Mouse (Mus musculus) embryonic facial prominence, embryonic 12.5 days (tissue): ENCODE measurements around the gene Glod4. TPM values are rescaled to one million over a fixed set of nuclear protein-coding genes. Genes with fewer than 3 reads are reported as not detected.

ENCODE experiments used
- ATAC-seq: fragments of 200-750 bp; cut with Nextera tagmentation; 2 replicates; pipeline ENCODE4 v1.8.0; 2017; ENCODE audit not compliant: insufficient number of reproducible peaks, insufficient read depth, low FRiP score, low TSS enrichment
- H3K27ac ChIP-seq: fragments of 300-500 bp; sonication (generic); 2 replicates; pipeline ENCODE4 v1.5.1; 2016; ENCODE audit warnings: mild to moderate bottlenecking
- H3K27me3 ChIP-seq: fragments of 300-500 bp; sonication (generic); 2 replicates; pipeline ENCODE4 v1.6.1; 2016; ENCODE audit warnings: mild to moderate bottlenecking, moderate library complexity
- H3K36me3 ChIP-seq: fragments of 300-500 bp; sonication (generic); 2 replicates; pipeline ENCODE4 v1.6.1; 2016; ENCODE audit warnings: mild to moderate bottlenecking
- H3K4me1 ChIP-seq: fragments of 300-500 bp; sonication (generic); 2 replicates; pipeline ENCODE4 v1.6.1; 2016
- H3K4me2 ChIP-seq: fragments of 300-500 bp; sonication (generic); replicated peaks from 2 replicates; pipeline ENCODE4 v1.6.1; 2016; ENCODE audit warnings: mild to moderate bottlenecking, moderate library complexity
- H3K4me3 ChIP-seq: fragments of 300-500 bp; sonication (generic); 2 replicates; pipeline ENCODE4 v1.5.1; 2016; ENCODE audit warnings: mild to moderate bottlenecking
- H3K9ac ChIP-seq: fragments of 300-500 bp; sonication (generic); 2 replicates; pipeline ENCODE4 v1.6.1; 2016; ENCODE audit warnings: mild to moderate bottlenecking, moderate library complexity
- H3K9me3 ChIP-seq: fragments of 300-500 bp; sonication (generic); 2 replicates; pipeline ENCODE4 v1.6.1; 2016; ENCODE audit warnings: mild to moderate bottlenecking, moderate library complexity
- WGBS: fragments of 180-500 bp; shearing (Covaris S2); methylation state at CpG from one replicate; pipeline ENCODE4 v1.1.7; 2016; 5-methylcytosine and 5-hydroxymethylcytosine counted together
- polyA plus RNA-seq: library from polyadenylated mRNA; unstranded; fragments of >200 nt; fragmentation: Nextera tagmentation; extraction: Ambion mirVana; gene quantifications from 2 replicates; pipeline ENCODE4 v1.2.1, GENCODE M21; 2016

The Glod4 gene
- 121 and 126 TPM in 2 replicates for polyA plus RNA-seq

DNA sequence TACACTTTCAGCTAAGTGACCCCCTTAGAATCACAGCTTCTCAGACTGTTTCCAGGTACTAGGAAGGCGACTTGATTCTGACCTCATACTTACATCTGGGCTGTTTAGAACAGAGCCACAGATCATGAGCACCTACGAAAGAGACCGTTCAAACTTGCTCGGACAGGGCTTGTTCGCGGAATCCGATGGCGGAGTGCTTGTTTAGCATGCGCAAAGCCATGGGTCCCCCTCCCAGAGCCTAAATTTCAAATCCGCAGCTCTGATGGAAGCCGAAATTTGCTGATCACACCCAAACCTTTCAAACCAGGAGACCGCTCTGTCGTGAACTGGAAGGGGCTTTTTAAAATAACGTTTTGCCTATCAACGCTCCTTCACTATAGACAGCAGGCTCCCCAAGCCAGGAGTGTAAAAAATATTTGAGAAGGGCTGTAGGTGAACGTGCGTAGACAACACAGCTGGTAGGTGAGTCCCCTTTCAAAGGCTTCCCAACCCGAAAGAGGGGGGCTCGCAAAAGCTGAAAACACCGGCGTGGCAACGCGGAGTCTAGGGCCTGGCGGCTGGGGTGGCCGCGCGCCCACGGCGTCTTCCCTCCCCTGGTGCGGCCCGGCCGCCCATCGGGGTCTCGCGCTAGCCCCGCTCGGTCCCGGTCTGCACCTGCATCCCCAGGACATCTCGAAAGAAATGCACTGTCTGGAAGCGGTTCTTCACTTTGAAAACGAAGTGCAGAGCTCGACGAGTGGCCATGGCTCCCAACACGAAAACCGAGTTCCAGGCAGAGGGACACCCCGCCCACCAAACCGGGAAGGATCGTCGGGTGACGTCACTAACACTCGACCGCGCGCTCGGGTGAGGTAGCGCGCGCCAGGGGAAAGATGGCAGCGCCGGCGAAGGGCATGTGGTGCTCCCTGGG lies at the start of gene Glod4, which contains the start of gene Mrm3:
Gene Glod4 (minus strand): TSS at position 825 of the 910 bp plus-strand sequence.
Gene Mrm3 (plus strand): TSS at position 815 of the 910 bp plus-strand sequence.
- Histone ChIP-seq H3K9me3 (no peaks in the 10 kb centered on the region), H3K9ac (peak within 1 kb of the TSS; percentile 85), H3K4me3 (peak within 1 kb of the TSS; percentile 82), H3K27ac (peak within 1 kb of the TSS; percentile 81), H3K4me1 (peaks cover 9% of the 10 kb centered on the region), H3K36me3 (peaks cover 18% of the 10 kb centered on the region), H3K4me2 (peak within 1 kb of the TSS; percentile 64), H3K27me3 (no peaks in the 10 kb centered on the region)
- peak; percentile 82 for ATAC-seq
- WGBS, result under 1% methylated on average over 61 of the region's 61 CpGs

DNA sequence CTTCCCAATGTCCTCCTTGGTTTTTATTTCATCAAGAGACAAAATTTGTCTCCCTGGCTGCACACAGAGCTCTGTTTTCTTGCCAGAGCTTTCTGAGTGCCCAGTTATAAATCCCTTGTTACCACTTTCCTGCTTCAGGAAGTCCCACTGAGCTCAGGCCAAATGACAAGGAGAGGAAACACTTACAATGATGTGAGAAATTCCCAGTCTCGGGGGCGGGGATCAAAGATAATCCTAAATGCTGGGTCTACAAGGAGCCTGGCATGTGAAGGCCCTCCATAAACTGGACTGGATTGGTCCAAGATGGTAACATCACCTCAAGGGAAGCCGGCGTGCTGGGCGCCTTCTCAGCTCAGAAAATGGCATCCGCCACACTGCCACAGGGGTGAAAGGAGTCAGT lies 49.3 kb upstream of the Glod4 start:
- Histone ChIP-seq H3K4me1 (peaks cover 81% of the 10 kb centered on the region), H3K9ac (no peak overlapping the region), H3K27me3 (no peaks in the 10 kb centered on the region), H3K9me3 (no peaks in the 10 kb centered on the region), H3K27ac (peak overlapping the region; percentile 84), H3K36me3 (no peaks in the 10 kb centered on the region), H3K4me3 (no peak overlapping the region), H3K4me2 (no peak overlapping the region)
- no peak for ATAC-seq
- WGBS, result 59% methylated on average over 6 of the region's 6 CpGs

DNA sequence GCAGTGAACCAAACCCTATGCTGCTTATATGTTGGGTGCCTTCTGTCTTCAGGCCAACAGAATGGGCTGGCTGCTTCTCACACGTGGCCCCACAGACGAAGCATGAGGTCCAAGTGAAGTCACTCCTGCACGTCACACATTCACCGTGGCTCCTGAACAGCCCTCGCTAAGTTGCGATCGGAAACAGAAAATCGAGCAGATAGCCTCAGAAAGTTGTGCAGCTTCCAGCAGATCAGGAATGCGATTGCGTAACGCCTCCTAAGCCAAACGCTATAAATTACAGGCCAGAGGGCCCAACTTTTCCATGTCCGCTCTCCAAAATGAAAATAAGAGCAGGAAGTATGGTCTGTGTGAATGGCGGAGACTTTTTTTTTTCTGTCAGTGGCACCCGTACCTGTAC lies 48.9 kb upstream of the Glod4 start:
- 65% methylated on average over 15 of the region's 15 CpGs for WGBS
- Histone ChIP-seq H3K4me2 (no peak overlapping the region), H3K4me3 (no peak overlapping the region), H3K27ac (peak overlapping the region; percentile 84), H3K4me1 (peaks cover 83% of the 10 kb centered on the region), H3K36me3 (no peaks in the 10 kb centered on the region), H3K9me3 (no peaks in the 10 kb centered on the region), H3K27me3 (no peaks in the 10 kb centered on the region), H3K9ac (no peak overlapping the region)
- no peak for ATAC-seq

DNA sequence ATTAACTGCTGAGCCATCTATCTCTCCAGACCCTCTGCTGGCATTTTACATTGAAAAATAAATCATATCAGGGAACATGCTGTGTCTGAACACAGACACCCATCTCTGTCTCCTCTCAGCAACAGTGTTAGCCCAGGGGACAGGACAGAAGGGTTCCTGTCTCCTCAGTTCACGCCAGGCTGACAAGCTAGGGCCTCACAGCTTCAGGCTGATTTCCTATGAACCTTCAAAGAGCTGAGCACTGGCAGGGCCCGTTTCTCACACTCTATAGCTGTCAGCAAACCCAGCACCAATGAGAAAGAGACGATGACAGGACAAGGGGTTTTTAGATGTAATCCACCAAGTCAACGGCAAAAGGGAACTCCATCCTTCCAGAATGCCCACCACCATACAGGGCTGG lies 48.4 kb upstream of the Glod4 start:
- Histone ChIP-seq H3K9ac (no peak overlapping the region), H3K4me1 (peaks cover 83% of the 10 kb centered on the region), H3K4me3 (no peak overlapping the region), H3K27me3 (no peaks in the 10 kb centered on the region), H3K36me3 (no peaks in the 10 kb centered on the region), H3K4me2 (no peak overlapping the region), H3K9me3 (no peaks in the 10 kb centered on the region), H3K27ac (peak overlapping the region; percentile 84)
- WGBS, result 75% methylated on average over 4 of the region's 4 CpGs
- no peak for ATAC-seq

DNA sequence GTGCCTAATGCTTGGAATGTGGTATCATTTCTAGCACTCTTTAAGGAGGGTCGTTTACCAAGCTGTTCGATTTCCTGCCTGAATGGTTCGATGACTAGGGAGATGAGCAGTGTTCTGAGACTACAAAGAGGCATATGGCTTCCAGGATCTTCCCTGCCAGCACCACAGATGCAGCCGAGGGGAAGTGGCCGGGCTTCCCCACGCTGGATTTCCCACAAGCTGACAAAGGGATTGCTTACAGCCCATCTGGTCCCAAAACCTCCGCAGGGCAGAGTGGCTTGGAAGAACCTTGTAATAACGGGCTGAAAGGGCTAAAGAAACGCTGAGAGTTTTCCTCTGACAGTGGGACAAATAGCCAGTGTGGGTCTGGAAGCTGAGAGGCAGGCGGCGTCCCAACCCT lies 46.8 kb upstream of the Glod4 start:
- H3K4me1 ChIP-seq, result peaks cover 89% of the 10 kb centered on the region
- no peak overlapping the region for H3K4me3 ChIP-seq
- H3K36me3 ChIP-seq, result no peaks in the 10 kb centered on the region
- no peak overlapping the region for H3K4me2 ChIP-seq
- no peak overlapping the region; the same call in 1 of the 2 replicates for H3K9ac ChIP-seq
- no peak for ATAC-seq
- no peaks in the 10 kb centered on the region for H3K9me3 ChIP-seq
- WGBS, result 22% methylated on average over 11 of the region's 11 CpGs
- no peaks in the 10 kb centered on the region for H3K27me3 ChIP-seq
- peak overlapping the region; percentile 81 for H3K27ac ChIP-seq

DNA sequence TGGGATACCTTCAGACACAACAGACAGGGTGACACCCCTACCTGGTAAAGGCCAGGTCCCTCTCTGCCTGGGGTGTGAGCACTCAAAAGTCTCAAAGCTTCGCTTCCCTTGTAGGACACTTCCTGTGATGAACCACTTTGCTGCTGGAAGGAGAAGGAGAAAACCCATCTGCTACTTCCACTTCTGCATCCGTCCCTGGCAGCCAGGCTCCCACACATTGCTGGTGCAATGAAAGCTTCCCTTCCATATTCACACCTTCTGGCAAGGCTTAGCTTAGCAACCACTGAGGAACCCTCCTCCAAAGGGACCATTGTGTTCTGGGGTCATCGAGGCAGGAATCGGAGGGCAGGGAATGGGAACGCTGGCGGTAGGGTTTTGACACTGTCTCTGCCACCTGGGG lies 45.1 kb upstream of the Glod4 start:
- Histone ChIP-seq H3K9ac (no peak overlapping the region), H3K4me2 (no peak overlapping the region), H3K36me3 (no peaks in the 10 kb centered on the region), H3K27me3 (no peaks in the 10 kb centered on the region), H3K4me3 (no peak overlapping the region), H3K9me3 (no peaks in the 10 kb centered on the region), H3K4me1 (peaks cover 82% of the 10 kb centered on the region), H3K27ac (no peak overlapping the region)
- no peak for ATAC-seq
- WGBS, result 82% methylated on average over 6 of the region's 6 CpGs

DNA sequence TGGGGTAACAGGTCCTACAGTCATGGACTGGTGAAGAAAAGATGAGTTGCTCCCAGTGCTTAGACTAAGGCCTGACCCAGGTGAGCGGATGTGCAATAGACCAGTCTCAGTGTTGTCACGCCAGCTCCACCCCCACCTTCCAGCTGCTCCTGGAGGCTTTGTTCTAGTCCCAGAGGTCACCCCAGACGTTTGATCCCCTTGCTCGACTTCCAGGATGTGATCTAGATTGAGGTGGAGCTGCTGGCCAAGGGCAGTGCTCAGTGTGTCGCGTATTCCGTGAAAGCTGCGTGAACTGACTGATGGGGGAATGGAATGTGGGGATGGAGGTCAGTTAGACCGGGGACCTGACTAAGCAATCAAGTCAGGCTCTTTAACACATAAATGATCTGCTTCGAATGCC lies 43.8 kb upstream of the Glod4 start:
- 44% methylated on average over 10 of the region's 10 CpGs for WGBS
- H3K4me1 ChIP-seq, result peaks cover 69% of the 10 kb centered on the region
- H3K27me3 ChIP-seq, result no peaks in the 10 kb centered on the region
- H3K36me3 ChIP-seq, result no peaks in the 10 kb centered on the region
- no peak for ATAC-seq
- no peak overlapping the region for H3K9ac ChIP-seq
- no peak overlapping the region for H3K4me2 ChIP-seq
- H3K4me3 ChIP-seq, result no peak overlapping the region
- peak overlapping the region; percentile 63; the same call in 1 of the 2 replicates for H3K27ac ChIP-seq
- no peaks in the 10 kb centered on the region for H3K9me3 ChIP-seq

DNA sequence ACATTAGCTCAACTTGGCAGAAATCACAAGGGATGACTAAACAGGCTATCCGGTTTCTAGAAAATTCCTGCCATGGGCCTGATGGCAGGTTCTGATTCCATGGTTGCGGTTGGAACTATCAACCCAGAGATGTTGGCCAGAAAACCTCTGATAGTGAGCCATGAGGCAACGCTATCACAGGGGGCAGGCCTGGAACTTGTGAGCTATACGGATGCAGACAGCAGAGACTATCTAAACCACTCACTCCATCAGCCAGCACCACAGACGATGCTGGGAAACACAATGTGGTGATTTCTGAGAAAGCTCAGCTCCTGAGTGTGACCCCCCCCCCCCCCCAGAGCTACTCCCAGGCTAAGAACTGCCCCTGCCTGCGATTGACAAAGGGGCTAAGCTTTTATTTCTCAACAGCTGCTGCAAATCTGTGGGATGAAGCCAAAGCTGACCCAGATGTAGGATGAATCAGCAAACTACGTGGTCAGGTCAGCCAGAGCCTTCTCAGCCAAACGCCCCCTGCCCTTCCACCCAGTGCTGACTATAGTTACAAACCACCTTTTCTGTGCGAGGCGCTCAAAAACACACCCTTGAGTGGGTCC lies 43.1 kb upstream of the Glod4 start:
- Histone ChIP-seq H3K4me3 (no peak overlapping the region), H3K4me1 (peaks cover 63% of the 10 kb centered on the region), H3K9me3 (no peaks in the 10 kb centered on the region), H3K9ac (no peak overlapping the region), H3K27ac (peak overlapping the region; percentile 63; the same call in 1 of the 2 replicates), H3K27me3 (no peaks in the 10 kb centered on the region), H3K4me2 (no peak overlapping the region), H3K36me3 (no peaks in the 10 kb centered on the region)
- 47% methylated on average over 10 of the region's 10 CpGs for WGBS
- no peak for ATAC-seq

DNA sequence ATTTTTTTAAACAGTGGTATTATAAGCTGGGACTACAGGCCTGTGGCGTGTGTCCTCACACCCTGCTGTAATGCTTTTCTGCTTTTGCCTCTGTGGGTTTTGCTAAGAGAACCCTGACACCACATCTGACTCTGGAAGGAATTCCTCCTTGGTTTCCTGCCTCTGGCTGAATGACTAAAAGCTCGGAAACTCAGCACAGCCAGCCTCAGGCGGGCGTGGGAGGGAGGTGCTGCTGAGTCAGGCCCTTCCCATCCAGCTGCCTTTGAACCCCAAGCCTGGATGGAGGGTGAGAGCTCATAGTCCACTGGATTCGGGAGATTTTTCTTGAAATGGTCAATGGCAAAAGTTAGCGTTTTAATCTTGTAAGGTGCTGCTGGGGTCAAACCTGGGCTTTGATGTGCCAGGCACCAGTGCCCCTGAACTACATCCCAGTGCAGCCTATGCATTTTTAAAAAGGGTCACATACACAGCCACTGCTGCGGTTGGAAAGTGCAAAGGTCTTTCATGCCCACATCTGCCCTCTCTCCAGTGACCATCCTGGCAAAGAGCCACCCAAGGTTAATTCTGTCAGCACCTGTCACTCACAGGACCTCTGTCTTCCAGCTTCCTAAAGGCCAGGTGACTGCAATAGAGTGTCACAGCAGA lies 42.0 kb upstream of the Glod4 start:
- no peak overlapping the region for H3K4me2 ChIP-seq
- peak overlapping the region; percentile 41; the same call in 1 of the 2 replicates for H3K27ac ChIP-seq
- H3K9ac ChIP-seq, result no peak overlapping the region
- no peak overlapping the region for H3K4me3 ChIP-seq
- no peaks in the 10 kb centered on the region for H3K9me3 ChIP-seq
- peaks cover 55% of the 10 kb centered on the region for H3K4me1 ChIP-seq
- no peaks in the 10 kb centered on the region for H3K36me3 ChIP-seq
- no peaks in the 10 kb centered on the region for H3K27me3 ChIP-seq
- WGBS, result 50% methylated on average over 7 of the region's 7 CpGs
- ATAC-seq, result no peak

DNA sequence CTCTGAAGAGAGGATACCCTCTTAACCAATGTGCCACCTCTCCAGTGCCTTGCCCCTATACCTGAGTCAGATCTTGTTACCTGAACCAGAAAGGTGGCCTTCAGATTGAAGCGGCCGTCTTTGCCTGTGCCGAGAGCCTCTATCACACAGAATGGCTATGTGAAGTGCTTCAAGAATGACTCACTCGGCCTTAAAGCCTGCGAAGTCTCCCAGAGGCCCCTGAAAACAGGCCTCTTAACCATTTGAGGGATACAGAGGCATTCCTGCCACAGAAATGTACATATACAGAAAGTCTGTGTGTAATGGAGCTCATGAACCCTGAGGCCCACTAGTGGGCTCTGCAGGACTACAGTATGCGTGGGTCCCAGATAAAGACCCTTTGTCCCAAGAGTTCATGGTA lies 40.3 kb upstream of the Glod4 start:
- Histone ChIP-seq H3K27me3 (no peaks in the 10 kb centered on the region), H3K27ac (no peak overlapping the region), H3K4me1 (peaks cover 53% of the 10 kb centered on the region), H3K9ac (no peak overlapping the region), H3K4me3 (no peak overlapping the region), H3K36me3 (no peaks in the 10 kb centered on the region), H3K4me2 (no peak overlapping the region), H3K9me3 (no peaks in the 10 kb centered on the region)
- 95% methylated on average over 6 of the region's 6 CpGs for WGBS
- no peak for ATAC-seq

DNA sequence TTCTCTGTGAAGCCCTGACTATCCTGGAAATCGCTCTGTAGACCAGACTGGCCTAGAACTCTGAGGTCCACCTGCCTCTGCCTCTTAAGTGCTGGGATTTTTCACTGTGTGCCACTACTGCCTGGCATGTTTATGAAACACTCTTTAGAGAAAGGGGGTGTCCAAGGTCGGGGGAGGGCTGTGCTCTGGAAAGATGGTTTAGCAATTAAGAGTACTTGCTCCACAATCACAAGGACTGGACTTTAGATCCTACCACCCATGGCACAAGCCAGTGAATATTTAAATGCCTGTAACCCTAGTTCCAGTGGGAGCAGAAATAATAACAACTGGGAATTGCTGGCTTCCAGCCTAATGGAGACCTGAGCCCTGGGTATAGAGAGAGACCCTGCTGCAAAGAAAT lies 36.4 kb upstream of the Glod4 start:
- H3K9me3 ChIP-seq, result no peaks in the 10 kb centered on the region
- H3K27ac ChIP-seq, result no peak overlapping the region; the same call in 1 of the 2 replicates
- no peak overlapping the region for H3K9ac ChIP-seq
- peaks cover 29% of the 10 kb centered on the region for H3K4me1 ChIP-seq
- 53% methylated on average over 2 of the region's 2 CpGs for WGBS
- no peak for ATAC-seq
- H3K4me3 ChIP-seq, result no peak overlapping the region
- H3K4me2 ChIP-seq, result no peak overlapping the region
- H3K27me3 ChIP-seq, result no peaks in the 10 kb centered on the region
- peaks cover 11% of the 10 kb centered on the region for H3K36me3 ChIP-seq
